Mouse (Mus musculus) forebrain, postnatal 0 days (tissue): Measurements from ENCODE around the gene Pla2g4e. TPM values are rescaled to one million over a fixed set of nuclear protein-coding genes. Genes with fewer than 3 reads are reported as not detected.
A peak's percentile ranks its signal among the peaks of the same experiment; 100 is the strongest.

Experiments used
- ATAC-seq: fragments of 200-750 bp; cut with Nextera tagmentation; 2 replicates; pipeline ENCODE4 v1.8.0; 2017; ENCODE audit warnings: mild to moderate bottlenecking, moderate library complexity
- DNase-seq: peaks from one replicate; pipeline ENCODE4 v3.0.0-alpha.2; 2015
- H3K27ac ChIP-seq: fragments of 300-500 bp; sonication (generic); 2 replicates; pipeline ENCODE4 v1.5.1; 2014; ENCODE audit warnings: low read depth, mild to moderate bottlenecking, antibody characterized with exemption, low read length, moderate library complexity, mixed read lengths
- H3K27me3 ChIP-seq: fragments of 300-500 bp; sonication (generic); 2 replicates; pipeline ENCODE4 v1.6.1; 2014; ENCODE audit warnings: mild to moderate bottlenecking, low read length, mixed read lengths; ENCODE audit not compliant: insufficient read depth
- H3K36me3 ChIP-seq: fragments of 300-500 bp; sonication (generic); 2 replicates; pipeline ENCODE4 v1.6.1; 2014; ENCODE audit warnings: mild to moderate bottlenecking, moderate library complexity; ENCODE audit not compliant: insufficient read depth
- H3K4me1 ChIP-seq: fragments of 300-500 bp; sonication (generic); 2 replicates; pipeline ENCODE4 v1.6.1; 2014; ENCODE audit warnings: antibody characterized with exemption; ENCODE audit not compliant: insufficient read depth
- H3K4me2 ChIP-seq: fragments of 300-500 bp; sonication (generic); 2 replicates; pipeline ENCODE4 v1.6.1; 2014; ENCODE audit warnings: low read depth, mild to moderate bottlenecking, moderate library complexity
- H3K4me3 ChIP-seq: fragments of 300-500 bp; sonication (generic); 2 replicates; pipeline ENCODE4 v1.5.1; 2014; ENCODE audit warnings: low read depth, low read length, mixed read lengths
- H3K9ac ChIP-seq: fragments of 300-500 bp; sonication (generic); 2 replicates; pipeline ENCODE4 v1.6.1; 2014; ENCODE audit warnings: mild to moderate bottlenecking
- H3K9me3 ChIP-seq: fragments of 300-500 bp; sonication (generic); 2 replicates; pipeline ENCODE4 v1.6.1; 2016; ENCODE audit warnings: low read length
- CTCF ChIP-seq: sonication (generic); IDR thresholded peaks from 2 replicates; pipeline ENCODE4 v1.5.1; 2016; ENCODE audit warnings: antibody characterized with exemption, control low read depth, low read depth
- WGBS: fragments of 180-500 bp; shearing (Covaris S2); extraction: QIAGEN DNeasy Blood & Tissue Kit; methylation state at CpG from one replicate; pipeline ENCODE4 v1.1.7; 2014; 5-methylcytosine and 5-hydroxymethylcytosine counted together
- polyA plus RNA-seq: library from polyadenylated mRNA; unstranded; fragments of >200 nt; fragmentation: Nextera tagmentation; extraction: Ambion mirVana; gene quantifications from 2 replicates; pipeline ENCODE4 v1.2.1, GENCODE M21; 2015
- total RNA-seq: library from RNA; depleted of rRNA; stranded (reverse); fragments of >200 nt; gene quantifications from 2 replicates; pipeline ENCODE4 v1.2.3, GENCODE M21; 2014

Pla2g4e gene
- total and polyA plus RNA-seq, 2 experiments from 2014 or later: 6.6 to 13.1 TPM

DNA sequence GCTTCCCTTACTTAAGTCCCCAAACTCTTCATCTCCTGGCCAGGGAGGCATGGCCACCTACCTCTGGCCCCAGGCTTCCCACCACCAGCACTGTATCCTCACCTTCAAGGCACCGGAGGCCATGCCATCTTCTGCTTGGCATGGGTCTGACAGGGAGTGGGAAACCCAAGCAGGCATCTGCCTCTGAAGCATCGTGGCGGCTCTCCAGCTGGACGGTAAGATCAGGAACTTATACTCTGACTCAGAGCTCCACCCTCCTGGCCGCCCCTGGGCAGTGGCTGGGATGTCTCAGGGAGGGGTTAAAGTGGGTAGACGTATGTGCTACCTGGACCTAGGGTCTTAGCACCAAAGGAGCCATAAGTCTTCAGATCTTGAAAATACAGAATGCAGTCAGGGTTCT lies 38.1 kb downstream of the Pla2g4e start:
- Histone ChIP-seq H3K27ac (no peak overlapping the region), H3K4me3 (no peak overlapping the region), H3K9me3 (no peaks in the 10 kb centered on the region), H3K4me2 (no peak overlapping the region), H3K9ac (no peak overlapping the region), H3K4me1 (no peaks in the 10 kb centered on the region), H3K36me3 (no peaks in the 10 kb centered on the region), H3K27me3 (no peaks in the 10 kb centered on the region)
- TF ChIP-seq CTCF: no peak
- WGBS: 85% methylated on average over 6 of the region's 6 CpGs
- DNase-seq: no peak
- ATAC-seq: no peak

DNA sequence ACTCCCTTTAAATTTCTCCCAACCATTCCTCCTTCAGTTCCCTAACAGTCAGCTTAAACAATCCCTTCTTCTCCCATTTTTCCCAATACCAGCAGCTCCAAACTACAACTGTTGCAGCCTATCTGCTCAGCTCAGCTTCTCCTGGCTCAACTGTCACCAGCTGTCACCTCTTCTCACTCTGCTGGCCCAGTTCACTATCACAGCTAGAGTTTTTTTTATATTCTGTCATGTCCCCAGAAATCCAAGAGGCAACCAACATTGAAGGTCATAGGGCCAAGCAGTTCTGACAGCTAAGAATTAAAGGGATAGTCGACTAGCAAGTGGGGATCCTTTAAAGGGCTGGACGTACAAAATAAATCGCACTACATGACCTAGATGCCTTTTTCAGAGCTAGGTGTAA lies 41.4 kb downstream of the Pla2g4e start:
- no peak for TF ChIP-seq CTCF
- Histone ChIP-seq H3K36me3 (no peaks in the 10 kb centered on the region), H3K4me3 (no peak overlapping the region), H3K27ac (no peak overlapping the region), H3K4me1 (no peaks in the 10 kb centered on the region), H3K27me3 (no peaks in the 10 kb centered on the region), H3K9me3 (no peaks in the 10 kb centered on the region), H3K4me2 (no peak overlapping the region), H3K9ac (no peak overlapping the region)
- WGBS: 73% methylated on average over 3 of the region's 3 CpGs
- ATAC-seq (no peak), DNase-seq (no peak)

DNA sequence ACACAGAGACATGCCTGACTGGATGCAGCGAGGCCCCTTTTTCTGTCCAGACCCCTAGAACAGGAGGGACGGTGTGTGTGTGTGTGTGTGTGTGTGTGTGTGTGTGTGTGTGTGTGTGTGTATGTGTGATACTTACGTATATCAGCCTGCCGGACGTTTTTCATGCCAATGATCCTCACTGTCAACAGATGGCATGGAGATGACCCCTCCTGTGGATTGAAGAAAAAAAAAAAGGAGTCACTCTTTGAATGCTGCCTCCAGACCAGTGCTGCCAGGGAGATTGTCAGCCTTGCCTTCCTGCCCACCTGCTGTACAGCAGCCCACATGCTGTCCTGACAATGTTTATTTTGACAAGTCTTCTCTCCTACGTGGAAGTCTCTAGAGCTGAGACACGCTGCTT lies 45.1 kb downstream of the Pla2g4e start:
- no peaks in the 10 kb centered on the region for H3K27me3 ChIP-seq
- H3K36me3 ChIP-seq: no peaks in the 10 kb centered on the region
- WGBS: 66% methylated on average over 7 of the region's 7 CpGs
- TF ChIP-seq CTCF: no peak
- no peaks in the 10 kb centered on the region for H3K4me1 ChIP-seq
- H3K9ac ChIP-seq: no peak overlapping the region
- ATAC-seq (no peak), DNase-seq (no peak)
- no peaks in the 10 kb centered on the region for H3K9me3 ChIP-seq
- no peak overlapping the region for H3K4me2 ChIP-seq
- H3K4me3 ChIP-seq: no peak overlapping the region
- no peak overlapping the region for H3K27ac ChIP-seq

DNA sequence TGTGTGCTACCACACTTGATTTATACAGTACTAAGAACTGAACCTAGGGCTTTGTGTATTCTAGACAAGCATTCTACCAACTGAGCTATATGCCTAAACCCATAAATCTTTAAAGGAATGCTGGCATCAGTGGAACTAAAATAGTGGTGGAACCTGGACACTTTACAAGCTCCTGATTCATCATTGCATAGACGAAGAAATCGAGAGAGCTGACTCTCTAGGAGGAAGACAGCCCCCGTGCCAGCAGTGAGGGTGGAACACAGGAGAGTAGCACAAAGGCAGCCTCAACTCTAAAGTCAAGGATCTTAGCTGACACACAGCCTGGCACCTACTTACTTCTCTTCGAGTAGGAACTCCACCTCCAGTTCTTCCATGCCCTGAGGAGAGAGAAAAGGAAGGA lies 57.0 kb downstream of the Pla2g4e start:
- no peak overlapping the region for H3K4me2 ChIP-seq
- no peak for TF ChIP-seq CTCF
- H3K4me3 ChIP-seq: no peak overlapping the region
- no peaks in the 10 kb centered on the region for H3K36me3 ChIP-seq
- peaks cover 4% of the 10 kb centered on the region; the same call in 1 of the 2 replicates for H3K9me3 ChIP-seq
- 88% methylated on average over 4 of the region's 4 CpGs for WGBS
- ATAC-seq (no peak), DNase-seq (no peak)
- no peak overlapping the region for H3K27ac ChIP-seq
- no peaks in the 10 kb centered on the region for H3K4me1 ChIP-seq
- H3K27me3 ChIP-seq: no peaks in the 10 kb centered on the region
- H3K9ac ChIP-seq: no peak overlapping the region

DNA sequence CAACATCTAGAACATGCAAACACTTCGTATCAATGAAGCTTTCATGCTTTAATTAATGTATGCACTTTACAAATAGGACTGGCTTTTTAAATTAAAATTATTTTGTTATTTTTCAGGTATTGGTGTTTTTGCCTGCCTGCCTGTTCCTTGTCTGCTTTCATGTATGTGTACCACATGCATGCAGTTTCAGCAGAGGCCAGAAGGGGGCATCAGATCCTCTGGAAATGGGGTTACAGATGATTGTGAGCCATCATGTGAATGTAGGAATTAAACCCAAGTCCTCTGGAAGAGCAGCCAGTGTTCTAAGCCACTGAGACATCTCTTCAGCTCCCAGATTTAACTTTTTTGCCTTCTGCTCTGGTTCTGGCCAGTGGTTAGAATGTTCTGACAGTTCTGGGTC lies 57.6 kb downstream of the Pla2g4e start:
- H3K4me2 ChIP-seq: no peak overlapping the region
- H3K27ac ChIP-seq: no peak overlapping the region
- peaks cover 4% of the 10 kb centered on the region; the same call in 1 of the 2 replicates for H3K9me3 ChIP-seq
- H3K9ac ChIP-seq: no peak overlapping the region
- ATAC-seq: no peak
- no peak overlapping the region for H3K4me3 ChIP-seq
- peak; percentile 41 for TF ChIP-seq CTCF
- no peak for DNase-seq
- no peaks in the 10 kb centered on the region for H3K4me1 ChIP-seq
- H3K36me3 ChIP-seq: no peaks in the 10 kb centered on the region
- WGBS: 98% methylated on average over 1 of the region's 1 CpGs
- H3K27me3 ChIP-seq: no peaks in the 10 kb centered on the region

DNA sequence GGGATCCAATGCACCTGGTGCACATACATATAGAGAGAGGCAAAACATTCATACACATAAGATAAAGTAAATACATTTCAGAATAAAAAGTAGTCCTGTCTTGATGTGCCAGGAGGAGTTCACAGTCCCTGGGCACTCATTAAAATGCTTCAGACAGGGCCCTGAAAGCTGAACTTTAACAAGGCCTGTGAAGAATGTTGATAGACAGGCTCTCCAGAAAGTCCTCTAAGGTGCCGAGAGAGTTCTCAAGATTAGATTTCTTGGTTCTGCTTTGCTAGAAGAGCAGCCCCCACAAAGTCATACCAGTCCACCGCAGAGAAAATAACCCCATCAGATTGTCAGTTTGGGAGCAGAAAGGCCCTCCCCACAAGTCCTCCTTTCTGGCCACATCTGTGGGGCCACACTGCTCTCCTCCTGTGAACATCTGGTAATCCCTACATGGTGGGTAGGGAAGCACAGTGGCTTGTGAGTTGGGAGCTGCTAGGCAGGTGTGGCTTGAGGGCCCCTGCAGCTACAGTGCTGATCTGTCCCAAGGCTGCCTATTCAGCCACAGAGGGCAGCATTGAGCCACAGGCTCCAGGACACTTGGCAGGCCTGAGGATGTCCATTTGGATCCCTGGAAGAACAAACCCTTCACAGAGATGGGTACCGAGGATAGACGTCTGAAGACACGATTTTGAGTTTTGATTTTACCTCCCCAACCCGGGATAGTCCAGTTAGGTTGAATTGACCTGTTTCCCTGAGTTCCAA lies 59.4 kb downstream of the Pla2g4e start:
- TF ChIP-seq CTCF: peak; percentile 29; the same call in 1 of the 2 replicates
- WGBS: 82% methylated on average over 6 of the region's 6 CpGs

DNA sequence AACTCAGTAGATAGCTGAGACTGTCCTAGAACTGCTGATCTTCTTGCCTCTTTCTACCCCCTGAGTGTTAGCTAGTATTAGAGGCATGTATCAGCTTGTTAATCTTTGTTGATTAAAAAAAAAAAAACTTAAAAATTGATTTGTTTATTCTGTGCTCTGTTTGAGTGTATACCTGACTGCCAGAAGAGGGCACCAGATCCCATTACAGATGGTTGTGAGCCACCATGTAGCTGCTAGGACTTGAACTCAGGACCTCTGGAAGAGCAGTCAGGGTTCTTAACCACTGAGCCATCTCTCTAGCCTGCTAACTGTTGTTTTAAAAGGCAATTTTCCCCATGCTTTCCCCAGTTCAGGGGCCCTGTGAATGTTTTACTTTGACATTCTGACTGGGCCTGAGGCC lies 66.2 kb downstream of the Pla2g4e start:
- H3K27me3 ChIP-seq: no peaks in the 10 kb centered on the region
- H3K4me2 ChIP-seq: no peak overlapping the region
- H3K9ac ChIP-seq: no peak overlapping the region
- DNase-seq (no peak), ATAC-seq (no peak)
- no peak overlapping the region for H3K27ac ChIP-seq
- H3K36me3 ChIP-seq: no peaks in the 10 kb centered on the region
- TF ChIP-seq CTCF: peak; percentile 29; the same call in 1 of the 2 replicates
- no peak overlapping the region for H3K4me3 ChIP-seq
- no peaks in the 10 kb centered on the region for H3K4me1 ChIP-seq
- H3K9me3 ChIP-seq: no peaks in the 10 kb centered on the region

More for the DNA sequence above, 59.4 kb downstream of the Pla2g4e start:
- Histone ChIP-seq H3K9ac (no peak overlapping the region), H3K27ac (no peak overlapping the region), H3K27me3 (no peaks in the 10 kb centered on the region), H3K36me3 (no peaks in the 10 kb centered on the region), H3K4me2 (no peak overlapping the region), H3K9me3 (no peaks in the 10 kb centered on the region), H3K4me3 (no peak overlapping the region), H3K4me1 (no peaks in the 10 kb centered on the region)
- DNase-seq (no peak), ATAC-seq (no peak)
